Mouse (Mus musculus) heart, postnatal 0 days (tissue): ENCODE data around the gene Ccdc6.

Experiments used
- CTCF ChIP-seq: IDR thresholded peaks from 2 replicates; pipeline ENCODE4 v1.5.1; 2016; ENCODE audit warnings: antibody characterized with exemption, control low read depth, low read depth
- EP300 ChIP-seq: IDR thresholded peaks from 2 replicates; pipeline ENCODE4 v1.6.1; 2016; ENCODE audit warnings: antibody characterized with exemption, low read depth

DNA sequence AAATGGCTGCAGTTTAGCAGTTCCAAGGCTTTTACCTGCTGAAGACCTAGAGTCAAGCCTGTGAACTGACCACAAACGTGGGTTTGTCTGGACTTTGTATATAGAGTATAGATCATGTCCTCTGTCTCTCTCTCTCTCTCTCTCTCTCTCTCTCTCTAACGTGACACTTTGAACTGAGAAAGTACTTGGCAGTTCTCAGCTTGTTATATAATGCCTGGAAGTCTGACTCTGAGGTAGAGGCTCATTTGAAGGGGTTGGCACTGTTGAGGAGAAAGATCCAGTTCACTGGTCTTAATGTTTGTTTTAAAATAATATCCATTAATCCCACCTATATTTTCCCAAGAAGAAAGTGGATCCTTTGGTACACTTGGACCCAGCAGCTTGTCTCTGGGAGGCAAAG is 141.0 kb downstream of the Ccdc6 start:
- TF ChIP-seq CTCF (no peak), EP300 (no peak)
